Mouse (Mus musculus) frontal cortex, postnatal 10 days (tissue): Measurements from ENCODE around the gene Gm10563.
A peak's percentile ranks its signal among the peaks of the same experiment; 100 is the strongest.

Source experiments
- DNase-seq, 2 experiments: peaks; one replicate each; pipeline ENCODE4 v3.0.0; 2022; ENCODE audit warnings: low spot score in 2 of 2, mixed read lengths in 1 of 2

Gene Gm10563

DNA sequence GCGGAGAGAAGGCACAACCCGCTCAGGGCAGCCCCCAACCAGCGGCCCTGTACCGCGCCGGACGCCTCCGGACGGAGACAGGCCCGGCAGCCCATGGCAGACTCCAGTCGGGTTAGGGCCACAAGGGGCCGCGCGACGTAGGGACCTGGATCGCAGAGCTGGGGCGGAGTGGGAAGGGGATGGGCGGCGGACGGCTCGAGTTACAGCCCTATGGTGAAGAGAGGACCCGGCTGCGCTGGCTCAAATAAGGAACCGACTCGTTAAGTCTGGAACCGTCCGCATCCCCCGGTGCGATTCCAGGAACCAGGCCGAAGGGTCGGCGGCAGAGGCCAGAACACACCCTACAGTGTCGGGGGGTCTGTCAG, 7.9 kb upstream of the Gm10563 start, which contains the start of gene Mmp23:
Gene Mmp23, minus strand, starts transcription at position 299 of the 365 bp plus-strand sequence.
- DNase-seq = peak in 1 of 2 experiments; percentile 39

- DNase-seq = no peak
These were observed 7.3 kb upstream of the Gm10563 start for GRCm38 (mm10) chr4:155652283-155653085.

GRCm38 (mm10) chr4:155651553-155652269, 6.5 kb upstream of the Gm10563 start:
- no peak for DNase-seq

GRCm38 (mm10) chr4:155649355-155649754, 4.1 kb upstream of the Gm10563 start:
- no peak for DNase-seq

GRCm38 (mm10) chr4:155645721-155646120, 513 bp upstream of the Gm10563 start:
- DNase-seq = no peak

- DNase-seq = no peak
These were observed 1.7 kb downstream of the Gm10563 start for GRCm38 (mm10) chr4:155643531-155643930.

GRCm38 (mm10) chr4:155635766-155636499, 9.3 kb downstream of the Gm10563 start:
- DNase-seq = no peak

DNA sequence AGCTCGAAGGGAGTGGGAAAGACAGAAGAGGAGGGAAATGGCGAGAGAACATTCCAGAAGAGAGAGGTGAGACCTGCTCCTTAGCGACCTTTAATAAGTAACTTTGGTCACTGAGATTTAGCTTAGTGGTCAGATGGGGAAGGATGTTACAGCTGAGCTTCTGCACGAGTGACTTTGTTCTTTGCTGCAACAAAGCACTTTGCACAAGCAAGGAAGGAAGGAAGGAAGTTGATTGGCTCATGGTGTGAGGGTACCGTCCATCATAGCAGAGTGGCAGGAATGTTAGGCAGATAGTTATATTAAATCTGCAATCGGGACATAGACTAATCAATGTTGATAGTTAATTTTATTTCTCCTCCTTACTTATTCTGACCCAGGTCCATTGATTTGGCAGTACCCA, 14.9 kb downstream of the Gm10563 start:
- no peak for DNase-seq

GRCm38 (mm10) chr4:155624338-155625291, 20.6 kb downstream of the Gm10563 start, which contains the start of gene Cdk11b:
Gene Cdk11b (plus strand): TSS chr4:155624854.
- peak; percentile 95 to 97 for DNase-seq

DNA sequence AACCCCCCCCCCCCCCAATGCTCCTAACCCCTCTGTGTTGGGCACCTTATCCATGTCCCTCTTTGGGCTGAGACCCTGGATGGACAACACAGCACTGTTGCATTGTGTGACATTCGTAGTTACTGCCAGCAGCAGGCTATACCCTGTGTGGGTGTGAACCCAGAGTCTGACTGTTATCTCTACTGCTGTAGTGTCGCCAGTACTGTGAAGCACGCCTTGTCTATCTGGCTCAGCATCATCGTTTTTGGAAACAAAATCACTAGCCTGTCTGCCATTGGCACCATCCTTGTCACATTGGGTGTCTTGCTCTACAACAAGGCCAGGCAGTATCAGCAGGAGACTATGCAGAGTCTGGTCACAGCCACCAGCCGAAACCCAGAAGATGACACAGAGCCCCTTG, 26.9 kb downstream of the Gm10563 start:
- DNase-seq = no peak

- no peak for DNase-seq
These were observed 31.9 kb downstream of the Gm10563 start for GRCm38 (mm10) chr4:155613264-155613663.

GRCm38 (mm10) chr4:155611860-155612259, 33.3 kb downstream of the Gm10563 start:
- no peak for DNase-seq

GRCm38 (mm10) chr4:155606825-155607224, 38.4 kb downstream of the Gm10563 start:
- DNase-seq = no peak

- no peak for DNase-seq
These were observed 40.1 kb downstream of the Gm10563 start for GRCm38 (mm10) chr4:155605132-155605531.

DNA sequence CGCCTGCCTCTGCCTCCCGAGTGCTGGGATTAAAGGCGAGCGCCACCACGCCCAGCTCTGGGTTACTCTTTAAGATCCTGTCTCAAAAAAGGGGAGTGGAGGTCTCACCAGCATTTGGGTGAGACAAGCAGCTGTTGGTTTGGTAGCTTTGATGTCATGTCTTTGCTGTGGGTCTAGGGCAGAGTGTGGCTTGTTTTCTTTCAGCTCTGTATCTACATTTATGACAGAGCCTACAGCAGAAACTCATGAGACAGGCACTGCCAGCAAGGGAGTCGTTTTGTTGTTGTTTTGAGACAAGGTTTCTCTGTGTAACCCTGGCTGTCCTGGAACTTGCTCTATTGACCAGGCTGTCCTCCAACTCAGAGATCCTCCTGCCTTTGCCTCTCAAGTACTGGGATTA, 41.4 kb downstream of the Gm10563 start:
- DNase-seq = no peak

GRCm38 (mm10) chr4:155602753-155603152, 42.5 kb downstream of the Gm10563 start:
- DNase-seq = no peak

GRCm38 (mm10) chr4:155601997-155602456, 43.2 kb downstream of the Gm10563 start:
- DNase-seq = no peak

GRCm38 (mm10) chr4:155601091-155601996, 43.9 kb downstream of the Gm10563 start, which contains the start of gene Slc35e2:
Gene Slc35e2 (plus strand): TSS chr4:155601416.
- peak; percentile 84 to 89 for DNase-seq

- DNase-seq = no peak
These were observed 45.0 kb downstream of the Gm10563 start for GRCm38 (mm10) chr4:155599901-155600825.
